Mouse (Mus musculus): ENCODE data around the gene Defa2.
"Not testable (repeated sequence)": the region's sequence is repeated elsewhere in the genome, so short reads cannot be mapped to it uniquely, and the experiment has no call there.

The Defa2 gene

DNA sequence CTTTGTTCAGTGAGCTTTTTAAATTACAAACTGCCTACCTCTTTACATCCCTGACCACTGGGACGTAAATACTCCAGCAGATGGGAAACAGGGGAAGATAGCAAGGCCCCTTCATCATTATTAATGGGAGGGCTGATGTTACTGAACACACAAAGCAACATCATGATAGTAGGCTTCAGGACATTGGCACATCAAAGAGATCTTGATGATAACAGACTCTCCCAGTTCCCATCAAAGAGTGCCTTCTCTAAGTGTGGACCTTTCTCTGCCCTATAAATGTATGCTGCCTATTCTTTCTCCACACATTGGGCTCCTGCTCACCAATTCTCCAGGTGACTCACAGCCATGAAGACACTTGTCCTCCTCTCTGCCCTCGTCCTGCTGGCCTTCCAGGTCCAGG is at the start of gene Defa2:
TSS of gene Defa2 (plus strand) at position 301 of the 400 bp plus-strand sequence.
- DNase-seq (ENCODE audit: low spot score) = not testable (repeated sequence)

GRCm38 (mm10) chr8:21391511-21391910 is 13.2 kb downstream of the Defa2 start, which contains the start of gene Defa33:
TSS of gene Defa33 (plus strand) at chr8:21391811.
- DNase-seq (ENCODE audit: low spot score) = not testable (repeated sequence)

GRCm38 (mm10) chr8:21427111-21427510 is 48.8 kb downstream of the Defa2 start, which contains the start of gene Defa36:
TSS of gene Defa36 (plus strand) at chr8:21427411.
- DNase-seq (ENCODE audit: low spot score) = not testable (repeated sequence)

All from urinary bladder, postnatal 25 days (tissue).